Mouse (Mus musculus) bone marrow macrophage, adult 2 months (primary cell): ENCODE data around the gene Wdr35.

ENCODE experiments used
- CTCF ChIP-seq: IDR thresholded peaks from 2 replicates; pipeline ENCODE4 v1.5.1; 2012; ENCODE audit warnings: low read depth, mild to moderate bottlenecking, low read length, moderate library complexity
- POLR2A ChIP-seq: IDR thresholded peaks from 2 replicates; pipeline ENCODE4 v1.6.1; 2012; ENCODE audit warnings: mild to moderate bottlenecking, low read depth, low read length, borderline replicate concordance

DNA sequence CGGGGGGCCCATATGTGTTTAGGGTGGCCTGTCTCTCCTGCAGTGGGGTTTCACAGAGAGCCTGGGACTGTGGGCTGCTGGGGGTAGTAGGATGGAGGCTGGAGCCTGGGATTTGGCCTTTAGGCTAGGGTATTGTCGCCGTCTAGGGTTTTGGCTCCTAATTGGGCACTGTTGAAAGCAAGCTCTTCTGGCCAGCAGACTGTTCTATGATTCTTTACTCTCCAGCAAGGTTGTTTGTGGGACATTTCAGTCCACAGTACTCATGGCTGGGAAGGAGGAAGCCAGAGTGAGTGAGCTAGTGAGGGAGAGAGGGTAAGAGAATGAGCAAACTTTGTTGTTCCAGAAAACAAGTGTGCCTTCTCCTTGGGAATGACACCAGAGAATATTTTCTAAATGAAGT is 85.8 kb downstream of the Wdr35 start:
- TF ChIP-seq CTCF (no peak), POLR2A (no peak)
